Mouse (Mus musculus): ENCODE data around the gene Lacc1. TPM values are rescaled to one million over a fixed set of nuclear protein-coding genes. Genes with fewer than 3 reads are reported as not detected.
"Not testable (repeated sequence)": the region's sequence is repeated elsewhere in the genome, so short reads cannot be mapped to it uniquely, and the experiment has no call there.

Lacc1 gene
- total RNA-seq (2021): 1 to 10 TPM; 6.4 to 6.6 TPM
- long read RNA-seq, experiment 1, transcript Lacc1-201 (8 exons, 2,444 nt): major isoform, 5 of 6 reads
- long read RNA-seq, experiment 1, partial matches to known transcripts: 0 of 6 reads
- long read RNA-seq, experiment 1, other reads (novel, unspliced or antisense): 1 of 6 reads
- long read RNA-seq, experiment 2, partial matches to known transcripts: 1 of 6 reads
- long read RNA-seq, experiment 2, other reads (novel, unspliced or antisense): 1 of 6 reads

DNA sequence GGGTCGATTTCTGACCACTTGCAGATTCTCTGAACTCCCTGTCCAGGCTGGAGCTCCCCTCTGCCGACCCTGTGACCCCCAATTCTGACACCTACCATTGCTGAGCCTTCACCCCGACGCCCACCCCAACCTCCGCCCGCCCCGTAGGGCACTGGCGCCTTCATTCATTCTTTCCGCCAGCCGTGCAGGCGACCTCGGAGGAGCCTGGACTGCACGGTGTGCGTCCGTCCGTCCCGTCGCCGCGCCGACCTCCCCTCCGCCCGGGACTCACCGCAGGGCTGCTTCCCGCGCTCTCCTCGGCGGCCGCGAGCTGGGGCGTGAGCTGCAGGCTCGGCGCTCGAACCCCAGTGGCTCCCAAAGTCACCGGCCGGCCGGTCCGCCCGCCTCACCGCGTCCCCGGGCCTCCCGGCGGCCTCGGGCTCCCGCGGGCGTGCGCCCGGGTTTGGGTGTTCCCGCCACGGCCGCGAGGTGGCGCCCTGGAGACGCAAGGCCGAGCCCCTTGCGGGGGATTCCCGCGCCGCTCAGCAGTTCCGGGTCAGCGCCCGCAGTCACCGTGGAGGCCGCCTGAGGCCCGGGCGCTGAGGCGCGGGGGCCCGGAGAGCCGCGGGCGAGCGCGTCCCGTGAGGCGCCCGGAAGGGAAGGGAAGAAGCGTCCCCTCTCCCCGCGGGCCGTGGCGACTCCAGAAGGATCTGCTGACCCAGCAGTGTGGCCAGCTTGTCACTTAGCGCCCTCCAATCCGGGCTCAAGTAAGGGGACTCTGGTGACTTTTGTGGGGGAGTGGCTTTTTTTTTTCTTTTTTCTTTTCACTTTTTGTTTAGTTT is at the start of gene Lacc1, which contains the start of gene Ccdc122:
TSS of gene Lacc1 (minus strand) at position 679 of the 821 bp plus-strand sequence.
TSS of gene Ccdc122 (plus strand) at position 547 of the 821 bp plus-strand sequence.
- DNase-seq (ENCODE audit: low spot score in 2 of 2): peak; percentile 71 to 83

- no peak for DNase-seq (ENCODE audit: low spot score in 2 of 2)
Measured at GRCm38 (mm10) chr14:77081248-77081647, 44.5 kb upstream of the Lacc1 start.

- DNase-seq (ENCODE audit: low spot score in 2 of 2): no peak
Measured at GRCm38 (mm10) chr14:77069361-77069760, 32.7 kb upstream of the Lacc1 start.

DNA sequence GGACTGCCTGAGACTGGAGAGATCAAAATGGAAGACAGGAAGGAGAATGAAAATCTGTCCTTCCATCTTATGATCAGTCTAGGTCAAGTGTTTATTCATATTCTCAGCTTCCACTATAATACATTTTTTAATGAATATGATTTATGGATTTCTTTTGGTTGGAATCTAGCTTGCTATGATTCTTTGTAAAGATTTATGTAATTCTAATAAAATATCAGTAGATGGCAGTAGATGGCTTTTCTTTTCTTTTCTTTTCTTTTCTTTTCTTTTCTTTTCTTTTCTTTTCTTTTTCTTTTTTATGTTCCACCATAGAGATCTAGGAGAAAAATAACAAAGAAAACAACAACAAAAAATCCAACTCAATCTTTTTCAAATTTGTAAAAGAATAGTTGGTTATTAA is 16.6 kb upstream of the Lacc1 start:
- DNase-seq (ENCODE audit: low spot score in 2 of 2): no peak

- no peak for DNase-seq (ENCODE audit: low spot score in 2 of 2)
Measured at GRCm38 (mm10) chr14:77037832-77038425, 1.2 kb upstream of the Lacc1 start.

- DNase-seq (ENCODE audit: low spot score in 2 of 2): no peak
Measured at GRCm38 (mm10) chr14:77037330-77037729, 626 bp upstream of the Lacc1 start.

DNA sequence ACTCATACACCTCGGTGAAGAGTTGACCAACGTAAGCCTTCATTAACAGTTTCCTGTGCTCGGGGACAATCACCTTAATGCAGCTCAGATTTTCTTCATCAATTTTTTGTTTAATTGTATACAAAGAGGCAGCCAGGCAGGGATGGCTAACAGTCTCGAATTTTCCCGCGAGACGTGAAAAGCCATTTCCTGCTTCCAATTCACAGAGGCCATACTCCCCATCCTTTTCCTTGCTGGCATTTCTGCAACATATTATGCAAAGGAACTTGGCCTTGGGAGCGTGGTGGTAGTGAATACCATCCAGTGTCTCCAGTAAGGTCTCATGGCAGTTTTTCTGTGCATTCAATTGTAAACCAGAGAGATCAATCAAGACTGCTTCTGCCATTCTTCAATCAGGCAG is 1.7 kb downstream of the Lacc1 start:
- no peak for DNase-seq (ENCODE audit: low spot score in 2 of 2)

- DNase-seq (ENCODE audit: low spot score in 2 of 2): no peak
Measured at GRCm38 (mm10) chr14:77034175-77034915, 2.4 kb downstream of the Lacc1 start.

DNA sequence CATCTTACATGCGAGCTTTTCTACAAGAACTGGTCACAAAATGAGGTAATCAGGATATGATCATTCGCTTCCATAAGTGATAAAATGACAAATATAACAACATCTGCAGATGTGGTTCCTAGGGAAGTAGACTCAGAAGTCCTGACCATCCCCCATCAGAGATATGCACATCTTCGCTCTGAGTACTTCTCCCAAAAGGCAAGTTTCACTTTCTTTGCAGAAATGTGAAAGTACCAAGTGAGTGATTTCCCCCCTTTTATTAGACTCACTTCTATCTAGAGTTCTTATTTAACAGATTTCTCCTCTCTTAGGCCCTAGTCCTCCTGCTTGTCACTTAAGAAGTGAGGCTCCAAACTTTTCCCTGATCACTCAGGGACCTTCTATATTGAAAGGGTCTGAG is 3.3 kb downstream of the Lacc1 start:
- DNase-seq (ENCODE audit: low spot score in 2 of 2): no peak

- no peak for DNase-seq (ENCODE audit: low spot score in 2 of 2)
Measured at GRCm38 (mm10) chr14:77032433-77032832, 4.3 kb downstream of the Lacc1 start.

DNA sequence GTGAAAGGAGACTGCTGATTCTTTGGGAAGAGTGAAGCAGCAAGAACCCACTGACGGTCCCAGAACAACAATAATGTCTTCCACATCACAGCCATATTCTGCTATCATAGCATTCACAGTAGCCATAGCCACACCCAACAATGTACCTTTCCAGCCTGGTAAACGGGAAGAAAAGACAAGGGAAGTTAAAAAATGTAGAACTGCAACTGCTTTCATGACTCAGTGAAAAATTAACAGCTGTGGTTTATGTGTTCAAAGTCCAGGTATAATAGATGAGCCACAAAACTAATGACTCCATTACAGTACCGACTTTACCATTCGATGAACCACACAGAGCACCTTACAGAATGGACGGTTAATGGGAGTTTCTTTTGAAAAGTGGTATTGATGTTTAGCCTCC is 5.9 kb downstream of the Lacc1 start:
- no peak for DNase-seq (ENCODE audit: low spot score in 2 of 2)

DNA sequence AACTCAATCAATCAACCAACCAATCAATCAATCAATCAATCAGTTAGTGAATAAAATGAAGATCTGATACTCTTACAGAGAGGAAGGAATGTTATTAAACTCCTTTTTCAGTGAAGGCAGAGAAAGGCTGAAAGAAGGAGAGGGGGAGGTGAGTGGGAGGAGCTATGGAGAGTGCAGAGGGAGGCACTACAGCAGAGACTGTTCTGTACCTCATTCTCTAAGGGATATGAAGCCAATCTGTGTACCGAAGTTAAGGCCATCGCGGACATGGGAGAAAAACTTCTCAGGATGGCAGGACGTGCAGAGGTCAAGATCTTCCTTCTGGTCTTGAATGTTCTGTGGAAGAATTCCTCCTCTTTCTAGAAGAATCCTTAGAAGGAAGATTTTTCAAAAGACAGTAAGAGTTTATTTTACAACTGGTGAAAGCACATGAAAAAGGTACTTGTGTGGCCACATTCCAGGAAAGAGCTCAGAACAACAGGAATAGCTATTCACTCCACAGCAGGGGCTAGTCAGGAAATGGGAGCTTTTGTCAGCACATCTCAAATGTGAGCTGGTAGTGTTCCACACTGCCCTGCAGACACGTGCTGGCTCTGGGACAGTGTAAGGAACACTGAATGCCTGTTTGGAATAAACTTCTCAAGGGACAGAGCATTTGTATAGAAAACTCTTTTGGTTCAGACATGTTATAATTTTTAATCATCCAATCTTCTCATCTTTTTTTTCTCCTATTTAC is 7.2 kb downstream of the Lacc1 start:
- DNase-seq (ENCODE audit: low spot score in 2 of 2): no peak

- DNase-seq (ENCODE audit: low spot score in 2 of 2): no peak
Measured at GRCm38 (mm10) chr14:77024499-77024898, 12.2 kb downstream of the Lacc1 start.

DNA sequence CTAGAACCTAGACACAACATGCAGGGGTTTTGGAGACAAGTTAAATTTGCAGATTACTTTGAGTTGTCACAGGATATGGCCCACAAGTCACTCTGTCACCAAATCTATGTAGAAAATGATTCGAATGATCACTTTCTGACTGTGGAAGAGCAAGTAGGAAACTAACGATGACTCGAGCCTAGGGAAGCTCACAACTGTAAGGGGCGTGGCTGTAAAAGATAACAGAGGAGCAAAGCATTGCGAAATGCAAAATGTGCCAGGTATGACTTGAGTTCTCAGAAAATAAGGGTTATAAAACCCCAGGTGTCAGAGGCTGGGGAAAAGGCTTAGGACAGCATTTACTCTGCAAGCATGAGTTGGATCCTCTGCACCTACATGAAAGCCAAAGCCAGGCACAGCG is 19.5 kb downstream of the Lacc1 start:
- DNase-seq (ENCODE audit: low spot score in 2 of 2): no peak

- DNase-seq (ENCODE audit: low spot score in 2 of 2): not testable (repeated sequence)
Measured at GRCm38 (mm10) chr14:77016783-77017182, 19.9 kb downstream of the Lacc1 start.

- peak; percentile 42 to 52 for DNase-seq (ENCODE audit: low spot score in 2 of 2)
Measured at GRCm38 (mm10) chr14:77011804-77012203, 24.9 kb downstream of the Lacc1 start.

DNA sequence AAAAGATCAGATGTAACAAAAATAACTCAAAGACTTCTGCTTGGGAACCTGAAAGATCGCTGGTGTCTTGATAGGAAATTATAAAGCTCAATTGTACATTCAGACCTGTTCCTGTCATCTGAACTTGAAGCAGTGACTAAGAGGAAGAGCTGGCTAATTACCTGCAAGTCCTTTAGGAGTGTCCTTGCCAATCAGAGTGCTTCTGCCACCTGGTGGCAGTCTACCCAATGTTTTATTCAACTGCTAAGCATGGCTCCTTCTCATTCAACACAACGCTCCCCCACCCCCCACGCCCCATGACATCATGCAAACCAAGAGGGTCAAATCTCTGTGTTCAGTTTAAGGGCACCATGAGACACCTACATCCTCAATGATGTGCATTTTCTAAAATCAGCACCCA is 28.5 kb downstream of the Lacc1 start:
- DNase-seq (ENCODE audit: low spot score in 2 of 2): peak in 1 of 2 experiments; percentile 52

GRCm38 (mm10) chr14:77005566-77005965 is 31.1 kb downstream of the Lacc1 start:
- DNase-seq (ENCODE audit: low spot score in 2 of 2): no peak

DNA sequence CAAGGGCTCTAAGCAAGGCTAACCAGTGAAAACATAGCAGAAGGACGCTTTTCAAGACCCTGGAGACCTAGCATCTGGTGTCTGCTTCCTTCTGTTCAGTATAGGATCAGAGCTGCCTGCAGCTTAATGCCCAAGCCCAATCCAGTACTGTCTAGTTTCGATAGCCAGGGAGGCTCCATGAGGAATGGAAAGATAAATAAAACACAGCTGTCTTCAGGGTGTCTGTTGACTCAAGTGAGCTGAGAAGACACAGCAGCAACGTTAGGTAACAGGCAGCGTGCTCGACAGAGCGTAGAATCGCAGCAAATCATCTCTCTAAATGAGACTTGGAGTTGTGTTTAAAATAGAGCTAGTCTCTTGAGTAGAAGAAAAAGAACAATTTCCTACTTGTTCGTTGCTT is 32.0 kb downstream of the Lacc1 start:
- DNase-seq (ENCODE audit: low spot score in 2 of 2): no peak

DNA sequence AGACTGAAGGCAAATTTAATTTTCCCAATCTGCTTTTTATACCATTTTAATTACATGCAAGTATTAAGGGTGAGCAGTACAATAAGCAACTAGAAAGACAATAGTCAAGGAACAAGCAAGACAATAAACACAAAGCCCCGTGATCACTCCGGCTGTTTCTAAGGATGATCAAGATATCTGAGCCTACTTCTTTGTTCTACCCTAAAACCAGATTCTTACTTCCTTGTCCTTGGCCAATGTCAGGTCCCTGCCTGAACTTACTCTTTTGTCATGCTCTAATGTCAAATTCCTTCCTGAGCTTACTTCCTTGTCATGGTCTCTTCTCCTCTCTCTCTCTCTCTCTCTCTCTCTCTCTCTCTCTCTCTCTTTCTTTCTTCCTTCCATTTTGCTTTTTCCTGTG is 46.4 kb downstream of the Lacc1 start:
- DNase-seq (ENCODE audit: low spot score in 2 of 2): not testable (repeated sequence)

DNA sequence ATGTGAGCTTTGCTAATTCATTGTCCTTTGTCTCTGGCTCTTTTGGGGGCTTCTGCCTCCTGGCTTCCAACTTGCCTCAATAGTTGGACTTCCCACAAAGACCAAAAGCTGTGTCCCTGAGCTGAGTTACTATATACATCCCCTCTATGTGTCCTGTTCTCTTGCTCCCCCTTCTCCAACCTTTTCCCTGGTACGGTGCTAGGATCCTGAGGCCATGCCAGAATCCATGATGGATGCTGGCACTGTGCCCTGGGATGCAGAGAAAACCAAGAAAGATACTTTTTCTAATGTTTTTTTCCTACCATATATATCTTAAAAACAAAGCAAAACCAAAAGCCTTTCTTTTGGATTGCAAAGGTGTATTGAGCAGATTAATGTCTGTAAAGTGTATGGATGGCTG is 54.9 kb downstream of the Lacc1 start:
- DNase-seq (ENCODE audit: low spot score in 2 of 2): no peak
